Mouse (Mus musculus) brain, embryonic 14.5 days (tissue): Measurements from ENCODE around the gene Barx1.

Source experiments
- CTCF ChIP-seq: fragments of 200-500 bp; IDR thresholded peaks from 2 replicates; pipeline ENCODE4 v1.5.1; 2012; ENCODE audit warnings: inconsistent platforms, mild to moderate bottlenecking, moderate library complexity, borderline replicate concordance; ENCODE audit not compliant: insufficient read depth, insufficient read length; ENCODE audit errors: extremely low read depth
- POLR2A ChIP-seq: fragments of 200-500 bp; IDR thresholded peaks from 2 replicates; pipeline ENCODE4 v1.6.1; 2012; ENCODE audit warnings: mild to moderate bottlenecking, inconsistent platforms, borderline replicate concordance; ENCODE audit not compliant: poor library complexity, insufficient read depth, insufficient read length, severe bottlenecking; ENCODE audit errors: extremely low read depth

GRCm38 (mm10) chr13:48672312-48672840, 9.6 kb downstream of the Barx1 start:
- no peak for TF ChIP-seq CTCF
- TF ChIP-seq POLR2A = no peak
